Mouse (Mus musculus) testis, adult 2 months (tissue): ENCODE results near the gene Kcnb1. TPM values are rescaled to one million over a fixed set of nuclear protein-coding genes. Genes with fewer than 3 reads are reported as not detected.

Source experiments
- H3K27ac ChIP-seq: fragments of 200-500 bp; 2 replicates; pipeline ENCODE4 v1.5.1; 2012; ENCODE audit warnings: low read depth, low read length; ENCODE audit not compliant: control insufficient read depth, insufficient read depth
- H3K27me3 ChIP-seq: fragments of 200-500 bp; 2 replicates; pipeline ENCODE4 v1.6.1; 2012; ENCODE audit warnings: mild to moderate bottlenecking, low read length, moderate library complexity; ENCODE audit not compliant: control insufficient read depth, insufficient read depth
- H3K36me3 ChIP-seq: fragments of 200-500 bp; 2 replicates; pipeline ENCODE4 v1.6.1; 2012; ENCODE audit warnings: mild to moderate bottlenecking, low read length; ENCODE audit not compliant: control insufficient read depth, insufficient read depth
- H3K4me1 ChIP-seq: fragments of 200-500 bp; 2 replicates; pipeline ENCODE4 v1.6.1; 2012; ENCODE audit warnings: low read length; ENCODE audit not compliant: control insufficient read depth, insufficient read depth
- H3K4me3 ChIP-seq: fragments of 200-500 bp; 2 replicates; pipeline ENCODE4 v1.5.1; 2012; ENCODE audit warnings: low read depth, mild to moderate bottlenecking, low read length, moderate library complexity, mixed read lengths; ENCODE audit not compliant: control insufficient read depth
- CTCF ChIP-seq: fragments of 200-500 bp; IDR thresholded peaks from 2 replicates; pipeline ENCODE4 v1.5.1; 2012; ENCODE audit warnings: low read depth, mild to moderate bottlenecking, inconsistent platforms, low read length, moderate library complexity; ENCODE audit not compliant: control insufficient read depth, insufficient read depth, insufficient replicate concordance
- POLR2A ChIP-seq: fragments of 200-500 bp; IDR thresholded peaks from 2 replicates; pipeline ENCODE4 v1.6.1; 2012; ENCODE audit warnings: low read depth, mild to moderate bottlenecking, inconsistent platforms, low read length, moderate library complexity; ENCODE audit not compliant: control insufficient read depth
- polyA plus RNA-seq: library from polyadenylated mRNA; depleted of rRNA; stranded (reverse); fragments of >200 nt; gene quantifications from 2 replicates; pipeline ENCODE4 v1.2.3, GENCODE M21; 2012

Gene Kcnb1
- polyA plus RNA-seq, 1 experiment = 2.8 TPM

- no peaks in the 10 kb centered on the region for H3K27me3 ChIP-seq
- H3K4me1 ChIP-seq = no peaks in the 10 kb centered on the region
- no peak for TF ChIP-seq POLR2A
- TF ChIP-seq CTCF = peak; percentile 82; the same call in 1 of the 2 replicates
- no peaks in the 10 kb centered on the region for H3K36me3 ChIP-seq
- no peak overlapping the region for H3K4me3 ChIP-seq
- H3K27ac ChIP-seq = no peak overlapping the region
These were observed 29.3 kb upstream of the Kcnb1 start for GRCm38 (mm10) chr2:167219154-167219775.

- Histone ChIP-seq H3K36me3 (no peaks in the 10 kb centered on the region), H3K27ac (no peak overlapping the region), H3K4me1 (no peaks in the 10 kb centered on the region; the same call in 1 of the 2 replicates), H3K27me3 (no peaks in the 10 kb centered on the region), H3K4me3 (no peak overlapping the region)
- TF ChIP-seq POLR2A (no peak), CTCF (no peak)
These were observed 23.7 kb upstream of the Kcnb1 start for GRCm38 (mm10) chr2:167213666-167214065.

- Histone ChIP-seq H3K27ac (no peak overlapping the region), H3K4me1 (no peaks in the 10 kb centered on the region; the same call in 1 of the 2 replicates), H3K4me3 (no peak overlapping the region), H3K36me3 (no peaks in the 10 kb centered on the region), H3K27me3 (no peaks in the 10 kb centered on the region)
- peak; percentile 71; the same call in 1 of the 2 replicates for TF ChIP-seq CTCF
- no peak for TF ChIP-seq POLR2A
These were observed 23.1 kb upstream of the Kcnb1 start for GRCm38 (mm10) chr2:167213076-167213475.

- TF ChIP-seq POLR2A (no peak), CTCF (no peak)
- H3K4me1 ChIP-seq = no peaks in the 10 kb centered on the region; the same call in 1 of the 2 replicates
- H3K36me3 ChIP-seq = no peaks in the 10 kb centered on the region
- no peak overlapping the region for H3K4me3 ChIP-seq
- no peaks in the 10 kb centered on the region for H3K27me3 ChIP-seq
- H3K27ac ChIP-seq = no peak overlapping the region
These were observed 22.6 kb upstream of the Kcnb1 start for GRCm38 (mm10) chr2:167212551-167212950.

- no peak overlapping the region for H3K4me3 ChIP-seq
- TF ChIP-seq CTCF (no peak), POLR2A (no peak)
- H3K36me3 ChIP-seq = no peaks in the 10 kb centered on the region
- no peak overlapping the region for H3K27ac ChIP-seq
- no peaks in the 10 kb centered on the region for H3K27me3 ChIP-seq
- no peaks in the 10 kb centered on the region; the same call in 1 of the 2 replicates for H3K4me1 ChIP-seq
These were observed 22.1 kb upstream of the Kcnb1 start for GRCm38 (mm10) chr2:167212089-167212488.

- Histone ChIP-seq H3K4me1 (no peaks in the 10 kb centered on the region; the same call in 1 of the 2 replicates), H3K27me3 (no peaks in the 10 kb centered on the region), H3K27ac (no peak overlapping the region), H3K36me3 (no peaks in the 10 kb centered on the region), H3K4me3 (no peak overlapping the region)
- TF ChIP-seq POLR2A (no peak), CTCF (no peak)
These were observed 19.9 kb upstream of the Kcnb1 start for GRCm38 (mm10) chr2:167209900-167210299.

- TF ChIP-seq CTCF (no peak), POLR2A (no peak)
- H3K4me1 ChIP-seq = no peaks in the 10 kb centered on the region; the same call in 1 of the 2 replicates
- H3K27ac ChIP-seq = no peak overlapping the region
- no peaks in the 10 kb centered on the region for H3K36me3 ChIP-seq
- no peak overlapping the region for H3K4me3 ChIP-seq
- no peaks in the 10 kb centered on the region for H3K27me3 ChIP-seq
These were observed 19.0 kb upstream of the Kcnb1 start for GRCm38 (mm10) chr2:167208984-167209383.
